Mouse (Mus musculus): ENCODE measurements around the gene Cbs.
"Not testable (repeated sequence)": the region's sequence is repeated elsewhere in the genome, so short reads cannot be mapped to it uniquely, and the experiment has no call there.

Cbs gene

DNA sequence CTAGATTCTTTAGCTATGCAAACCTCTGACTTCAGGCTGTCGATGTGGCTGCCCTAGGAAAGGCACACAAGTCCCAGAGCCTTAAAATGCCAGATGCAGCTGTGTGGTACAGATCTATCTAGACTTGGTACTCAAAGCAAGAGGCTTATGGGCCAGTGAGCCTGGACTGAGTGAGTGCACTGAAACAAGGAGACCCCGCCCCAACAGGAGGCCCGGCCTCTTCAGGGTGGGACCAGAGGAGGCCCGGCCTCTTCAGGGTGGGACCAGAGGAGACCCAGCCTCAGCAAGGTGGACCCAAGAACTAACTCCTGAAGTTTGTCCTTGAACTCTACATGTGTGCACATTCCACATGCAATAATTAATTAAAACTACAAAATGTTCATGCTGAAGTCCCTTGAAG is 5.9 kb upstream of the Cbs start:
- DNase-seq: no peak

- DNase-seq: no peak
These were observed 5.3 kb upstream of the Cbs start for GRCm38 (mm10) chr17:31642331-31642730.

DNA sequence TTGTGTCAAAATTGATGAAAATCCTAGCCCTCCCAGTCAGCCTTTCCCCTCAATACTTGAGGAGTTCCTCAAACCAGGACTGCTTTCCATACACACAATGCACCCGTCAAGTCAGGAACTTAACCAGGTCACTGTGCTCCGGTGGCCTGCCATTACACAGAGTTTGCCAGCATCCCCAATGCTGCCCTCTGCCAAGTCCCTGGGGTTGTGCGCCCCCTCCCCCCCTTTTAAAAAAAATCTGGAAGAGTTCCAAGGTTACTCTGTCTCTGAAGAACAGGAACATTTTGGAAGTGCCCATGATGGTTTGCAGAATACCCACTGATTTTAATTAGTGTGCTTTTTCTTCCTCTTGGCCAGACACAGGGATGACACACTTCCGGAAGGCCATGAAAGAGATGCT is 2.6 kb upstream of the Cbs start:
- no peak for DNase-seq

DNA sequence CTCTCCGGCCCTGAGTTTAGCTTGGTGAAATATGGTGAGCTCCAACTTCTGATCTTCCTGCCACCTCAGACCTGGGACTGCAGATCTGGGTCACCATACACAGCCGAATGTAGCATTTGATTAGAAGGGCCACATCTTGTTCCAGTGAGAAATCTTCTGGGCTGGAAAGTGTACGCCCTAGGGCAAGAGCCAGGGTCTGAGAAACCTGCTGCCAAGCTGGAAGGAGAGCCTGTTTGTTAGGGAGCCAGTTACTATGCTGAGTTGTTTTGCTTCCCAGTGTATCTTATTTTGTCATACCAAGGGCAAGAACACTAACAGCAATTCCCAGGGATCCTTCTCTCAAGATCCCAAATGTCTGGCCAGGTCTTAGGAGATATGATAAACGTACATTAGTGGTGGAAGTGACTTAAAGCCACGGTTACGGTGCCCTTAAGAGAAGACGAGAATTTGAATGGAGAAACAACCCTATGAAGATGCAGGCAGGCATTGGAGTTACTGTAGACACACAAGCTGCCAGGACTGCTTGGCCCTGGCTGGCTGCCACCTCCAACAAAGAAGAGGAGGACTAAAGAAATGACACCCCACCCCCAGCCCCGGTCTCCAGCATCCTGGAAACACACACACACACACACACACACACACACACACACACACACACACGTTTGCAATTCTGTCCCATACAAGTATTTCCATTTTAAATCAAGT is 980 bp upstream of the Cbs start:
- no peak for DNase-seq

- DNase-seq: no peak
These were observed 629 bp downstream of the Cbs start for GRCm38 (mm10) chr17:31636277-31636941.

- no peak for DNase-seq
These were observed 1.3 kb downstream of the Cbs start for GRCm38 (mm10) chr17:31635781-31636180.

GRCm38 (mm10) chr17:31634896-31635295 is 2.1 kb downstream of the Cbs start:
- DNase-seq: no peak

GRCm38 (mm10) chr17:31633007-31633406 is 4.0 kb downstream of the Cbs start:
- no peak for DNase-seq

DNA sequence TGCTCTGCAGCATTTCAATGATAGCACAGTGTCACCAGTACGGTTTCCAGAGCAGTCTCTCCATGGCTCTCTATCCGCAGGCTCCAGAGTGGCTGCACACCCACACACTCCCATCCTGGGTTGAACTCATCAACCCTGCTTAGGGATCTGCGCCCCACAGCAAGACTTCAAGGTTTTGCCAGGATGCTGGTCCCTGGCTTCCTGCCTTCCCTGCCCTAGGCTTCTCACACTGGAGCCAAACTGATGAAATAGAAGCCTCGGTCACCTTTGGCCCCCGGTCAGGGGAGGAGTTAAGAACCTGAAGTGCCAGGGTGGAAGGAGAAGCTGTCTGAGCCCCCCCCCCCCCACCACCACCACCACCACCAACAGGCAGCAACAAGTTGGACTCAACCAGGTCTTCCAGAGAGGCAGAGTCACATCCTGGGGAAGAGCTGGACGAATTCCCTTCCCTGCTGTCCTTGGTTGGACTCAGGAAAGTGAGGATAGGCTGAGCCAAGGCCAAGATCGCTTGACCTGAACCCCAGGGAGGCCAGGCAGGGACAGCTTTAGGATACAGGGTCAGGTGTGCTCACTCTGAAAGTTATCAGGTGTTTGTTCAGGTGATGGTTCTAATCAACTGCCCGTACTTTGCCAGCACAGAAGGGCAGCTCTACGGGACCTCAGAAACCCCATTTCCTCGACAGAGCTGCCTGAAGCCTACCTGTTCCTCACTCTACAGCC is 5.8 kb downstream of the Cbs start:
- DNase-seq: no peak

DNA sequence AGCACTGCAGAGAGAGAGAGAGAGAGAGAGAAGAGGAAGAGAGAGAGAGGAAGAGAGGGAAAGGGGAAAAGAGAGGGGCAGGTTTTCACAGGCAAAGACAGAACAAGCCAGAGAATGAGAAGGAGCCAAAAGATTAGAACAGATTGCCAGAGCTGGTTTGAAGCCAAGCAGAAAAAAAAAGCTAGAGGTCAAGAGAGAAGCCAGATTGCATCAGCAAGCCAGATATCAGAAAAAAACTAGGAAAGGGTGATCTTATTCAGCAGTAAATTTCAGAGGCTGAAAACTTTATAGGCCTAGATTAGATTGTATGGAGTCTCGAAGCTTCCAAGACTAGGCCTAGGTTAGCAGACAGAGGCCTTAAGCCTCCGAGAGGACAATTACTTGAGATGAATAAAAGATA is 9.1 kb downstream of the Cbs start:
- no peak for DNase-seq

GRCm38 (mm10) chr17:31623101-31623500 is 13.9 kb downstream of the Cbs start:
- DNase-seq: no peak

GRCm38 (mm10) chr17:31613086-31613755 is 23.8 kb downstream of the Cbs start:
- no peak for DNase-seq

DNA sequence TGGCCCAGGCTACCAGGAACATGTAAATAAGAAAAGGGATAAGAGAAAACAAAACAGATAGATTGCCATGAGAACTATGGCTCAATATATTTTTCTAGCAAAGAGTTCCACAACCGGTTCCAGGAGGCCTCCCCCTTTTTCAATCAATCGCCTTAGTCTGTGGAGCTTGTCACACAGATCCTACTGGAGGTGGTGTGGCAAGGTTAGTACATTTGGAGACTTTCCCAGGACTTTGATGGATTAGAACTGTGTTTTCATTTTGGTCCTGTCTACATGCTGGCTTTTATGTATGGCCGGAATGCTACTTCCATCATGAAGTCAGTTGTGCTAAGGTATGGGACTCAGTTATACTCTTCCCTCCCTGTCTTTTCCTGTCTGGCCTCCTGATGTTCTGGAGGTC is 27.1 kb downstream of the Cbs start:
- DNase-seq: no peak

DNA sequence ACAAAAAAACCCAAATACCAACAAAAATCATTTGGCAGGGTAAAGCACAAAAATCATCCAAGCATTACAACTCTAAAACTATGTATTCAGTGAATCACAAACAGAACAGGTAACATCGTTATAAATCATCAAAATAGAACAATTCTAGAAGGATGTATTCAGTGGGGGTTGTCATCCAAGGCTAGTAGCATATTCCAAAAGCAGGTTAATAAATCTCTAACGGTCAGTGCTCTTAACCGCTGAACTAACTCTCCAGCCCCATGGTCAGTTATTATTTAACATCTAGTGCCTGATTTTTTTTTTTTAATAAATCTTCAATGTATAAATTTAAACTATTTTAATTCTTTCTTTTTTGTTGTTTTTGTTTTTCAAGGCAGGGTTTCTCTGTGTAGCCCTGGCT is 27.9 kb downstream of the Cbs start:
- DNase-seq: not testable (repeated sequence)

GRCm38 (mm10) chr17:31607256-31607951 is 29.6 kb downstream of the Cbs start:
- DNase-seq: no peak

DNA sequence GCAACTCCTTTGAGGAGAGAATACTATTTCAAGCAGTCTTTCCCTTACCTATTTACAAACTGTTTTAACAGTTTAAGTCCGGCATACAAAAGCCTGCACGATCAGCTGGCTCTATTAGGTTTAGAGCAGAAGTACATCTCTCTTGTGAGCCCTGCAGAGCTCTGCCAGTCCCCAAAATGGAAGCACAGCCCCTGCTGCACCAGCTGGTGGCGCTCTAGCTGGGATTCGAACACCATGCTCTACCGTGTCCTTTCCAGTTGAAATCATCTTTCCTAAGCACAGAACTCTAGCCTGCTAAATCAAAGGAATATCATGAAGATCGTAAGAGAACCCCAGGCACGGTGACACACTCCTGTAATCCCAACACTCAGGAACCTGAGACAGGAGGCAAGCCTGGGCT is 30.6 kb downstream of the Cbs start:
- DNase-seq: no peak

DNA sequence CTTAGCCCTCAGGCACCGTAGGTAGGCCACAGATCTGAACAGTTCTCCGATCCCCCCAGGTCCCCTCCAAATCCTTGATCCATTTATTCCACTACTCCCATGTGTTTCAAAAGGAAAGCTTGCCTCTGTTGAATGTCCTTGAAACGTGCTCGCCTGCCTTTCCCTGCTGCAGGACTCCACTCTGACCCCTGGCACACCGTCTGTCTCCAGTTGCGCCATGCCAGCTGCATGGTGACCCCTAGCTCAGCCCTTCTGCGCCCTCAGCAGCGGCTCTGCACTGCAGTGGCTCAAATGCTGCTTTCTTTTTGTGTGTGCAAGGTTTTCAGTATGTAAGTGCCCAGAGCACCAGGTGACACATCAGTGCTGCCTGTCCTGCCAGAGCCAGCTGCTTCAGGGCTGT is 38.4 kb downstream of the Cbs start:
- DNase-seq: no peak

- no peak for DNase-seq
These were observed 39.1 kb downstream of the Cbs start for GRCm38 (mm10) chr17:31597957-31598356.

- no peak for DNase-seq
These were observed 42.0 kb downstream of the Cbs start for GRCm38 (mm10) chr17:31595077-31595476.

DNA sequence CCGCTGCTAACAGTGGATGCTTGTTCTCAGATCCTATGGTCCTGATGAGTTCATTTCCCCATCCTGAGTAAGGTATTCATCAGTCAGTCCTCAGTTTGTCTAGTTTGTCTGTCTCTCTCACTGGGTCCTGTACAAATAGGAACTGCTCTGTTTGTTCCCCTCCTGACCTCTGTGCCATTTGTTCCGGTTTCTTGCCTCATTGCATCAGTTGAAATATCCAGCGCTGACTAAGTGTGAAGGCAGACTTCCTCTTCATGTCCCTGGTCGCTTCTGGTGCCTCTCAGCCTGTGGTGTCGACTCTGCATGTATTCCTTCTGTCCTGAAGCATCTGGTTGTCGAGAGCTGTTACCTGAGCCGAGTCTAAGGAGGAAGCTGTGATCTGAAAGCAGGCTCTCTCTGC is 42.4 kb downstream of the Cbs start:
- peak; percentile 9 to 16 for DNase-seq

DNA sequence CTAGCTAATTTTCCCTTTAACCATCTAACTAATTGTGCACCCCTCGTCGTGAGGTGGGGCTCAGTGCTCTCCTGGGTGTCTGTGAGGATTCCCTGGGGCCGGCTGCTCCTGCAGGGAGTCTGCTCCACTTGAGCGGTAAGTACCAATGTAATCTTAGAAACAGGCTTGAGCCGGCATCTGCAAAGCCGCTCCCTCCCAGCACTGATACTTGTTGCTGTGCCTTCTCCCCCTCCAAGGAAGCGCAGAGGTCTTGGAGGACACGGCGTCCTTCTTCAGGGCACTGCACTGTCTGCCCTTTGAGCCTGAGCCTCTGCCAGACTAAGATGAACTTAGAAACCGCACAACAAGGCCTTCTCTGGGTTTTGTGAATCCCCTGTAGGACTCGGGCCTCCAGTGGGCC is 46.2 kb downstream of the Cbs start:
- no peak for DNase-seq

- no peak for DNase-seq
These were observed 48.3 kb downstream of the Cbs start for GRCm38 (mm10) chr17:31588726-31589125.

GRCm38 (mm10) chr17:31588115-31588514 is 48.9 kb downstream of the Cbs start:
- DNase-seq: no peak
